Mouse (Mus musculus): ENCODE measurements around the gene Galnt9.

DNA sequence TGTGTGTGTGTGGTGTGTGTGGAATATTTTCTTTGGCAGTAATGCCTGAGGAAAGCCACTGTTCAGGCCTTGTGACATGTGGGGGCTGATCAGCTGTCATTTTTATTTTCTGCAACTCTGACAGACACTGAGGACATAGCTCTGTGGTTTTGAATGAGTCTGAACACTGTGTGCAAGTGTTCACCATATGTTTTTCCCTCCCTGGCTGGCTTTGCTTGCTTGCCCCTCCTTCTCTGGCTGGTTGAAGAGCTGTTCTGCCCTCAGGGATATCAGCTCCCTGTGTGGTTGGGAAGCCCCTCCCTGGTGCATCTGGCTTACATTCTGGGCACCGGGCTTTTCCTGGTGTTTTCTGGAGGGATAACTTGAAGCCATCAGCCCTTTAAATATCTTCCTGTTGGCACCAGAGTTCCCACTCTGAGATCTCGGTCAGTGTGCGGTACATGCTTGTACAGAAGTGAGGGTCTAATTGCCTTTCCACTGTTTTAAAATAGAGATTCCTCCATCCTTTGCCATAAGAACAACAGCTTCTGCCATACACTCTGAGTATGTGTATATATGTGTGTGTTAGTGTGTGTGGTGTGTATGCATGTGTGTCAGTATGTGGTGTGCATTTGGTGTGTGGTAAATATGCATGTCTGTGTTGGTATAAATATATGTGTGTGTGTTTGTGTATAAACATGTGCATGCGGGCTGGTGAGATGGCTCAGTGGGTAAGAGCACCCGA, 67.4 kb downstream of the Galnt9 start:
- TF ChIP-seq CTCF (IDR thresholded peaks at IDR 0.05; ENCODE audit: borderline replicate concordance, extremely low read depth, insufficient read depth, insufficient read length), result no peak
- TF ChIP-seq POLR2A (IDR thresholded peaks at IDR 0.05; ENCODE audit: borderline replicate concordance, extremely low read depth, insufficient read depth, insufficient read length, poor library complexity, severe bottlenecking), result no peak

Measured in brain, embryonic 14.5 days (tissue).